Mouse (Mus musculus): Measurements from ENCODE around the gene Oit3. TPM values are rescaled to one million over a fixed set of nuclear protein-coding genes. Genes with fewer than 3 reads are reported as not detected.

Gene Oit3
- total and polyA plus RNA-seq, 3 experiments = 3.0 to 8.8 (median 3.7) TPM

Other genes starting within 250 kb of the Oit3 start
- 10 to 100 TPM; 40.9 to 48.2 TPM for gene Sept10, start 219.9 kb downstream of the Oit3 start, total RNA-seq (2021)
- gene Sept10, start 219.9 kb downstream of the Oit3 start, polyA plus RNA-seq (2012; rRNA removed) = 8.0 and 8.3 TPM in 2 replicates
- 10 to 100 TPM; 29.8 to 45.9 TPM for gene Sowahc, start 219.8 kb downstream of the Oit3 start, total RNA-seq (2021)
- gene Sowahc, start 219.8 kb downstream of the Oit3 start, polyA plus RNA-seq (2012; rRNA removed) = 11.4 and 15.2 TPM in 2 replicates
- 10 to 100 TPM; 44.4 to 79.9 TPM for gene P4ha1, start 118.5 kb downstream of the Oit3 start, total RNA-seq (2021)
- gene P4ha1, start 118.5 kb downstream of the Oit3 start, polyA plus RNA-seq (2012; rRNA removed) = 4.7 and 7.6 TPM in 2 replicates
- 10 to 100 TPM; 44.3 to 75.4 TPM for gene Gm10273, start 46.1 kb downstream of the Oit3 start, total RNA-seq (2021)
- 2.9 and 4.5 TPM in 2 replicates for gene Gm10273, start 46.1 kb downstream of the Oit3 start, polyA plus RNA-seq (2012; rRNA removed)
- gene Pla2g12b, start 38.1 kb downstream of the Oit3 start, total RNA-seq (2021) = not detected
- gene Pla2g12b, start 38.1 kb downstream of the Oit3 start, polyA plus RNA-seq (2012; rRNA removed) = not detected in 2 replicates
- gene Gm10322, start 174.3 kb upstream of the Oit3 start, total RNA-seq (2021) = not detected
- gene Gm10322, start 174.3 kb upstream of the Oit3 start, polyA plus RNA-seq (2012; rRNA removed) = not detected in 2 replicates
- 10 to 100 TPM; 36.2 to 48.2 TPM for gene Mcu, start 174.9 kb upstream of the Oit3 start, total RNA-seq (2021)
- gene Mcu, start 174.9 kb upstream of the Oit3 start, polyA plus RNA-seq (2012; rRNA removed) = 14.7 and 17.0 TPM in 2 replicates

Data from adrenal gland, adult 2 months (tissue).